Mouse (Mus musculus): Measurements from ENCODE around the gene Hoxc9.

The Hoxc9 gene

GRCm38 (mm10) chr15:102956906-102957305 lies 19.3 kb upstream of the Hoxc9 start:
- no peak for DNase-seq

GRCm38 (mm10) chr15:102959663-102960191 lies 16.5 kb upstream of the Hoxc9 start:
- DNase-seq = no peak

DNA sequence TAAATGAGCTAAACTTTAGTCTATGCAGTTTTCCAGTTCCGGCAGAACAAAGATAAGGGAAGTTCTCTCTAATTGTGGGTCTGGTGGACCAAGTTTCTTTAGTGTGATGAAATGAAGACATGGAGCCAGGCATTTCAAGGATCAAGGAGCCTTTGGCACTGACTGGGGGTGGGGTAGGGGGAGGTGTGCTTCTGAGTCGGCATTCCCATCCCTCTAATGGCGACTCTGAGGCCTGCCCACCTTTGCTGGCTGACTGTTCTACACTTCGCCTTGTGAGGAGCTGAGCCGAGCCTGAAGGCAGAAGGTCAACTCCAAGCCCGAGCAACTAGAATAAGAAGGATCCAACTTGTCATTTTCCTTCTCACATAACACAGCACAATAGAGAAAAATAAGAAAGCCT lies 14.5 kb upstream of the Hoxc9 start:
- DNase-seq = no peak

DNA sequence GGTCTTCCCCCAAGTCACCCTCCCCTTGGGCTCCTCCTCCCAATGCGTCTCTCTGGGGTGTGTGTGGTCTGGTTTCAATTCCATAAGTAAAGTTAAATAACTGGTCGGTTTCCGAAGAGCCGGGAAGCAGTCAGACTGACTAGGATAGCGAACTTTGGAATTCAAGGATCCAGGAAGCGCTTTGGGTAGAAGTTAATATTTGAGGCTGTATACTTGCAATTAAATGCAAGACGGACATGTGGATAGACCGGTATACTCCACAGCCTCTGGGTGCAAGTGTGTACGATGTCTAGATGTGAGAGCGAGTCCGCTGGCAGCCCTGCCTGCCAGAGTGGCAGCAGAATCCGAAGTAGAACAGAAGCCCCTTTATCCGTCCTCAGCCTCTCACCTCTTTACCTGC lies 13.7 kb upstream of the Hoxc9 start:
- no peak for DNase-seq

GRCm38 (mm10) chr15:102963259-102963658 lies 13.0 kb upstream of the Hoxc9 start:
- DNase-seq = no peak

- no peak for DNase-seq
Measured at GRCm38 (mm10) chr15:102963671-102964640, 12.3 kb upstream of the Hoxc9 start.

DNA sequence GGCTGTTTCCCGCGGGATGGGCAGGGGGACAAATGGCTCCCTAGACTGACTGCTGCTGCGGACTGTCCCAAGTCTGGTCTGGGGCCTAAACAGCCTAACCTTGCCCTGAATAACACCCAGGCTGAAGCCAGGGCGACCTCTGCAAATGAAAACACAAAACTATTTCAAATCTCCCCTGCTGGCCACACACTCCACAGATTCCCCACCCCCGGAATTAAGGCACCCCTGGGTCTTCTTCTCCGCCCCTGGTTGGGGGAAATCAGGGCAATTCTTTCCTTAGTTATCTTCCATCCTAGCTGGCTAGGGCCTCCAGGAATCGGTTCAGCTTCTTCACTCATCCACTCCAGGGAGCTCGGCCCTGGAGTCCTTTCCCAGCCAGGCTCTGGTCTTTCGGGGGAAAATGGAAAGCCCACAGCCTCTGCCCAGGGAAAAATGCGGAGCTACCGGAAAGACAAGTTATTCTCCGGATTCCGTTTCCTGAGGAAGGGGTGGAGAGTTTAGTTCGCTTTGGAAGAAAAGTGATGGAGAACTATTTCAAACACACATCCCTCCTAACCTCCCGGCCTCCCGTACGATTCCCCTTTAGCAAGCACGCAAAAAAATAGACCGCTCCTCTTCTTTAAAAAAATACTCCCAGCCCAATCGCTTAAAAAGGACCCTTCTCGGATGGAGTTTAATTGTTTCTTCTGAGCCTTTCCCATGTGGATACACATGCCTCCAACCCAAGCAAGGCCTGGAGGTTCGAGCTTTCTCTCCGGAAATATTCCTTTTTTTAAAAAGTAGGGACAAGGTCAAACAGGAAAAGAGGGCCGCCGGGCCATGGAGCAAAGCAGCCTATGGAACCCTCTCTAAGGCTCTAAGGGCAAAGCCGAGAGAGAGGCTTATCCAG lies 11.0 kb upstream of the Hoxc9 start:
- DNase-seq = no peak

GRCm38 (mm10) chr15:102965892-102966775 lies 10.1 kb upstream of the Hoxc9 start:
- DNase-seq = peak; percentile 33

- no peak for DNase-seq
Measured at GRCm38 (mm10) chr15:102966776-102967311, 9.4 kb upstream of the Hoxc9 start, which contains the start of gene Hoxc10. TSS of gene Hoxc10 (plus strand) at chr15:102966796.

GRCm38 (mm10) chr15:102967312-102967510 lies 9.0 kb upstream of the Hoxc9 start, which contains the start of gene Hoxc5:
TSS of gene Hoxc5 (plus strand) at chr15:102967443.
- DNase-seq = no peak

- no peak for DNase-seq
Measured at GRCm38 (mm10) chr15:102967511-102968397, 8.5 kb upstream of the Hoxc9 start.

- DNase-seq = no peak
Measured at GRCm38 (mm10) chr15:102969296-102969695, 6.9 kb upstream of the Hoxc9 start.

DNA sequence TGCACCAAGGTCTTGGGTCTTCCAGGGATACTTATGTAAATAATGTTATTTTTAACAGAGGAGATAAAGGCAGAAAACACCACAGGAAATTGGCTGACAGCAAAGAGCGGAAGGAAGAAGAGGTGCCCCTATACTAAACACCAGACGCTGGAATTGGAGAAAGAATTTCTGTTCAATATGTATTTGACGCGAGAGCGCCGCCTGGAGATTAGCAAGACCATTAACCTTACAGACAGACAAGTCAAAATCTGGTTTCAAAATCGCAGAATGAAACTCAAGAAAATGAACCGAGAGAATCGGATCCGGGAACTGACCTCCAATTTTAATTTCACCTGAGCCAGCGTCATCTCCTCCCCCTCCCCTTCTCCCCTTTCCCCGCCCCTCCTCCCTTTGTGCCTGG lies 5.5 kb upstream of the Hoxc9 start:
- DNase-seq = no peak

GRCm38 (mm10) chr15:102972254-102972653 lies 4.0 kb upstream of the Hoxc9 start:
- no peak for DNase-seq

DNA sequence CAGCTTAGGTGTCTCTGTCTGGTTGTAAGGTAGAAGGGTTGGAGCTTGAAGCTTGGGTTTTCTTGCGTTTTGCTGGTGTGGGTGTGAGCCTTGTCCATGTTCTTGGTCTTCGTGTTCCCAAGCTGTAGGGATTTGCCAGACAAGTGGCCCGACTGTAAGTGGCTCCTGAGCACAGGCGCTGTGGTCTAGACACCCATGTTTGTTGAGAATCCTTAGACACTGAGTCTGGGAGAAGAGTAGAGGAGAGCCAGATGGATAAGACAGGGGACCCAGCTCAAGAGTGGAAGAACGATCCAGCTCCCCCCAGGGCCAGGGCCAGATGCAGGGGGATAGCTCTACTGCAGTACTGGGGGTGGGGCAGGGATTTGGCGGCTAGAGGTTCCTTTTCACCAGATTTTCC lies 3.5 kb upstream of the Hoxc9 start:
- no peak for DNase-seq

DNA sequence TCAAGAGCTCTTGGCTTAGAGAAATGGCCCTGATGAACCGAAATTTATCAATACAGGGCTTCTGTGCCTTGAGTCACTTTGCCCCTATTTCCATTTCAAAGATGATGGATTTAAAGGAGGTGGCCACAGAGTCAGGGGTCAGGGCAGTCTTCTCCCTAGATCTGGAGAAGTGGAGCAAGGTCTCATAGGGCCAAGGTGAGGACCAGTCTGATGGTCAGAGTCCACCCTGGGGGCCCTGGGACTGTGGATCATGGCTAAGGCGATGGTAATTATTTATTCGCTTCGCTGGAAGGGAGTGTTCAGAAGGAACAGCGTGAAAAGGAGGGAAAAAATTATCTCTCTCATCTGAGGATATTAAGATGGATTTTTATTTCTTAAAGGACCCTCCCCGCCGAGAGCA lies 1.2 kb upstream of the Hoxc9 start:
- DNase-seq = no peak

- DNase-seq = no peak
Measured at GRCm38 (mm10) chr15:102975688-102976111, 539 bp upstream of the Hoxc9 start.

- DNase-seq = no peak
Measured at GRCm38 (mm10) chr15:102976631-102977422, 588 bp downstream of the Hoxc9 start.

DNA sequence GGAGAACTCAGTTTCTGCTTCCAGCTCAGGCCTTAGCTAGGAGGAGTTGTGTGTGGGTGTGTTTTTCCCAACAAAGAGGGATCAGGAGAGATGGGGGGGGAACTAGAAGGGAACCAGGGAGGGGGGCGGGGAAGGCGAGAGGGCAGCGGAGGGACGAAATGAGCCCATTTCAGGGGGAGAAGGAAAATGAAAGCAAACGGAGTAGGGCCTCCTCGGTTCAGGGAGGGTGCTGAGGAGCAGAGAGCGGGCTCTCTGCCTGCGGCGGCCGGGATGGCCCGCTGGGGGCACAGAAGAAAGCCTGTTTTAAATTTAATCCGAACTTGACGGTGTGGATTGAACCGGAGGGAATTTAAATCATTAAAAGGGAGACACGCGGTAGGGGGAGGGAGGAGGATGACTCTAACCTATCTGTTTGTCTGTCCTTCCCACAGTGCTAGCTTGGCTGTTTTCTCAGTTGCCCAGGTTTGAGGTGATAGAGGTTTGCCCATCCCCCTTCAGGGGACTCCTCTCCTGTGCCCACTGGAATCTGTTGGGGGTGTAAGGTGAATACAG lies 1.3 kb downstream of the Hoxc9 start:
- DNase-seq = no peak
